Mouse (Mus musculus): ENCODE measurements around the gene Kctd11. TPM values are rescaled to one million over a fixed set of nuclear protein-coding genes. Genes with fewer than 3 reads are reported as not detected.

Kctd11 gene
- polyA plus RNA-seq, 1 experiment from 2014 or later, result 1.0 TPM

DNA sequence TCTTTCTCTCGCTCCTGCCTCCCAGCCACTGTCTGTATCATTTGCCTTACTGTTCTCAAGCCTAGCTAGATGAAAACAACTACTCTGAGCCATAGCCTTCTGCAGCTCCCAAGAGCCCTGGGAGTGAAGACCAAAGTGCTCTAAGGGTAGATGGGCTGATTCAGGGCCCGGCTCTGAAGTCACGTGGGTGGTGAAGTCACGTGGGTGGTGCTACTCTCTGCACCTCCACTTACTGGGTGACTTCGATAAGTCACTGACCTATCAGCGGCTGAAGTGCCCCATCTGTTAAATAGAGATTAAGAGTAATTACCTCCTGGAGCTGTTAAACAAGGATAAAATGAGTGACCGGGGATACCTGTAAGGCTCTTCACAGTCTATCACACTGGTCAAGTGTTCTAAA, 27.2 kb downstream of the Kctd11 start:
- 75% methylated on average over 7 of the region's 7 CpGs for WGBS
- H3K27me3 ChIP-seq (ENCODE audit: control insufficient read depth, insufficient read depth, low read length), result peaks cover 11% of the 10 kb centered on the region
- no peaks in the 10 kb centered on the region for H3K9me3 ChIP-seq (ENCODE audit: control insufficient read depth, low read length)
- H3K4me1 ChIP-seq (ENCODE audit: control insufficient read depth, insufficient read depth, low read length), result no peaks in the 10 kb centered on the region
- no peak overlapping the region for H3K27ac ChIP-seq (replicated peaks; ENCODE audit: low read depth, low read length)
- DNase-seq (no peak), ATAC-seq (ENCODE audit: low FRiP score, low TSS enrichment) (no peak)
- no peak overlapping the region for H3K4me3 ChIP-seq (replicated peaks; ENCODE audit: low read depth, low read length)
- H3K36me3 ChIP-seq (ENCODE audit: control insufficient read depth, insufficient read depth, low read length), result peaks cover 35% of the 10 kb centered on the region
- H3K4me2 ChIP-seq (ENCODE audit: low read length), result no peak overlapping the region
- H3K9ac ChIP-seq (replicated peaks; ENCODE audit: low read length), result no peak overlapping the region

GRCm38 (mm10) chr11:69850754-69851153, 30.5 kb downstream of the Kctd11 start:
- Histone ChIP-seq H3K9ac (replicated peaks; ENCODE audit: low read length) (no peak overlapping the region), H3K9me3 (ENCODE audit: control insufficient read depth, low read length) (no peaks in the 10 kb centered on the region), H3K4me3 (replicated peaks; ENCODE audit: low read depth, low read length) (no peak overlapping the region), H3K4me1 (ENCODE audit: control insufficient read depth, insufficient read depth, low read length) (peaks cover 13% of the 10 kb centered on the region), H3K27me3 (ENCODE audit: control insufficient read depth, insufficient read depth, low read length) (no peaks in the 10 kb centered on the region), H3K27ac (replicated peaks; ENCODE audit: low read depth, low read length) (no peak overlapping the region), H3K4me2 (ENCODE audit: low read length) (no peak overlapping the region), H3K36me3 (ENCODE audit: control insufficient read depth, insufficient read depth, low read length) (peaks cover 47% of the 10 kb centered on the region)
- no peak for DNase-seq
- 77% methylated on average over 8 of the region's 8 CpGs for WGBS
- ATAC-seq (ENCODE audit: low FRiP score, low TSS enrichment), result no peak

DNA sequence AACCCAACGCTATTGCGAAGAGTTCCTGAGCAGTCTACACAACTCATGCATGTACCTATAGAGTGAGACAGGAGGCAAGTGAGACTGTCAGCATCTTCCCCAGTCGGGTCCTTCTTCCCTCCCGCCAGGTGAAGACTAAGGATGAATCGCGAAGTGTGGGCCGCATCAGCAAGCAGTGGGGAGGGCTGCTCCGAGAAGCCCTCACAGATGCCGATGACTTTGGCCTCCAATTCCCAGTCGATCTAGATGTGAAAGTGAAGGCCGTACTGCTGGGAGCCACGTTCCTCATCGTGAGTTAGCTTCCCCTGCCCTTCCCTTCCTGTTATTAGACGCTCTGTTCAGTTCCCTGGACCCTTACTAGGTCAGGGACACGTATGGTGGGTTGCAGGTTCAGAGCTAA, 31.3 kb downstream of the Kctd11 start:
- Histone ChIP-seq H3K9me3 (ENCODE audit: control insufficient read depth, low read length) (no peaks in the 10 kb centered on the region), H3K27ac (replicated peaks; ENCODE audit: low read depth, low read length) (no peak overlapping the region), H3K4me3 (replicated peaks; ENCODE audit: low read depth, low read length) (no peak overlapping the region), H3K36me3 (ENCODE audit: control insufficient read depth, insufficient read depth, low read length) (peaks cover 47% of the 10 kb centered on the region), H3K4me2 (ENCODE audit: low read length) (no peak overlapping the region), H3K4me1 (ENCODE audit: control insufficient read depth, insufficient read depth, low read length) (peaks cover 19% of the 10 kb centered on the region), H3K27me3 (ENCODE audit: control insufficient read depth, insufficient read depth, low read length) (no peaks in the 10 kb centered on the region), H3K9ac (replicated peaks; ENCODE audit: low read length) (no peak overlapping the region)
- DNase-seq, result no peak
- WGBS, result 97% methylated on average over 15 of the region's 15 CpGs
- ATAC-seq (ENCODE audit: low FRiP score, low TSS enrichment), result no peak

GRCm38 (mm10) chr11:69849128-69849527, 32.1 kb downstream of the Kctd11 start:
- 94% methylated on average over 9 of the region's 9 CpGs for WGBS
- Histone ChIP-seq H3K27ac (replicated peaks; ENCODE audit: low read depth, low read length) (no peak overlapping the region), H3K9me3 (ENCODE audit: control insufficient read depth, low read length) (no peaks in the 10 kb centered on the region), H3K4me1 (ENCODE audit: control insufficient read depth, insufficient read depth, low read length) (peaks cover 19% of the 10 kb centered on the region), H3K27me3 (ENCODE audit: control insufficient read depth, insufficient read depth, low read length) (no peaks in the 10 kb centered on the region), H3K9ac (replicated peaks; ENCODE audit: low read length) (no peak overlapping the region), H3K4me2 (ENCODE audit: low read length) (no peak overlapping the region), H3K36me3 (ENCODE audit: control insufficient read depth, insufficient read depth, low read length) (peaks cover 47% of the 10 kb centered on the region), H3K4me3 (replicated peaks; ENCODE audit: low read depth, low read length) (no peak overlapping the region)
- DNase-seq (no peak), ATAC-seq (ENCODE audit: low FRiP score, low TSS enrichment) (no peak)

DNA sequence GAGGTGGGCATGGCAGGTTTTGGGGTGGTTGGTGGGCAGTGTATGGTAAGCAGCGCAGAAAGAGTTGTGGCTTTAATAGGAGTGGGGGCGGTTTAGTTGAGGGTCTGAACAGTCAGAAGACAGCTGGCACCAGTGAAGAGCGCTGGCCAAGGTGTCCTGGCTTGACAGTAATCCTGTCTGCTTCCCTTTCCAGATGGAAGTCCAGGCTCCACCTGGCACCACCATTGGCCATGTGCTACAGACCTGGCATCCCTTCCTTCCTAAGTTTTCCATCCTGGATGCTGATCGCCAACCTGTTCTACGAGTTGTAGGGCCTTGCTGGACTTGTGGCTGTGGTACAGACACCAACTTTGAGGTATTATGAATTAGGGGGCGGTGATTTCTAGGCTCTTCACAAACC, 33.2 kb downstream of the Kctd11 start:
- Histone ChIP-seq H3K27me3 (ENCODE audit: control insufficient read depth, insufficient read depth, low read length) (no peaks in the 10 kb centered on the region), H3K4me1 (ENCODE audit: control insufficient read depth, insufficient read depth, low read length) (peaks cover 19% of the 10 kb centered on the region), H3K9ac (replicated peaks; ENCODE audit: low read length) (no peak overlapping the region; the same call in 1 of the 2 replicates), H3K9me3 (ENCODE audit: control insufficient read depth, low read length) (no peaks in the 10 kb centered on the region), H3K27ac (replicated peaks; ENCODE audit: low read depth, low read length) (no peak overlapping the region), H3K4me2 (ENCODE audit: low read length) (peak overlapping the region; percentile 82), H3K4me3 (replicated peaks; ENCODE audit: low read depth, low read length) (peak overlapping the region; percentile 73), H3K36me3 (ENCODE audit: control insufficient read depth, insufficient read depth, low read length) (peaks cover 47% of the 10 kb centered on the region)
- ATAC-seq (ENCODE audit: low FRiP score, low TSS enrichment) (no peak), DNase-seq (no peak)
- 96% methylated on average over 6 of the region's 6 CpGs for WGBS

DNA sequence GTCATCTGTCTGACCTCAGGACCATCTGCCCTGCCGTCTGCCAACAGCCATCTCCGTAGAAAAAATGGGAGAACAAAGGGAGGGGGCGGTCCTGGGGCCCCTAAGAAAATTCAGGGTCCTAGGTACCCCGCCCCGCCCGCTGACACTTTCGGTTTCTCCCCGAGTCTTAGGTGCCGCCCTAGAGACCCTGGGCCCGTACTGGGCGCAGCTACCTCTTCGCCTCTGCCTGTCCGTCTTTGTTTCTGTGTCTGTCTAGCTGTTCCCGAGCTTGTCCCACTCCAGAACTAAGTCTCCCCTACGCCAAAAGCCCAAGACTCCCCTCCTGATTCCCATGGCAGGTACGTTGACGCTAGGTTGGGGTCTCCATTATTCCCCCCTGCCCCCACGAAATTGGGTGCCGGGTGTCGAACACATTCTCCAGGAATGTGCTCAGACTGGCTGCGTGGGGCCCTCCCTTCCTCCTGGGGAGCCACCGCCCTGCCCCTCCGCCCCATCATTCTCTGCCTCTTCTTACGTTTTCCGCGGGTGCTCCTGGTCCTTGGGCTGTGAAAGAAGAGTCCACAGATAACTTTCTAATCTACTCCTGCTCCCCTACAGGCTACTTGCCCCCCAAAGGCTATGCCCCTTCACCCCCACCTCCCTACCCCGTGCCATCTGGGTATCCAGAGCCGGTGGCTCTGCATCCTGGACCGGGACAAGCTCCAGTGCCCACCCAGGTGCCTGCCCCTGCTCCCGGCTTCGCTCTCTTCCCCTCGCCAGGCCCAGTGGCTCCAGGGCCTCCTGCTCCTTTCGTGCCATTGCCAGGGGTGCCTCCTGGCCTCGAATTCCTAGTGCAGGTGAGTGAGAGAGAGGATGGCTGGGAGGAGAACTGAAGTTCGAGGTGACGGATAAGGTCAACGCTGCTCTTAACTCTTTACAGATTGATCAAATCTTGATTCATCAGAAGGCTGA, 34.2 kb downstream of the Kctd11 start:
- DNase-seq, result peak; percentile 54
- peak overlapping the region; percentile 73 for H3K4me3 ChIP-seq (replicated peaks; ENCODE audit: low read depth, low read length)
- H3K36me3 ChIP-seq (ENCODE audit: control insufficient read depth, insufficient read depth, low read length), result peaks cover 42% of the 10 kb centered on the region
- peak overlapping the region; percentile 94 for H3K27ac ChIP-seq (replicated peaks; ENCODE audit: low read depth, low read length)
- peak overlapping the region; percentile 82 for H3K4me2 ChIP-seq (ENCODE audit: low read length)
- H3K9me3 ChIP-seq (ENCODE audit: control insufficient read depth, low read length), result no peaks in the 10 kb centered on the region
- peak overlapping the region; percentile 90 for H3K9ac ChIP-seq (replicated peaks; ENCODE audit: low read length)
- ATAC-seq (ENCODE audit: low FRiP score, low TSS enrichment), result peak; percentile 53
- no peaks in the 10 kb centered on the region for H3K27me3 ChIP-seq (ENCODE audit: control insufficient read depth, insufficient read depth, low read length)
- H3K4me1 ChIP-seq (ENCODE audit: control insufficient read depth, insufficient read depth, low read length), result peaks cover 19% of the 10 kb centered on the region
- WGBS, result 12% methylated on average over 37 of the region's 37 CpGs

DNA sequence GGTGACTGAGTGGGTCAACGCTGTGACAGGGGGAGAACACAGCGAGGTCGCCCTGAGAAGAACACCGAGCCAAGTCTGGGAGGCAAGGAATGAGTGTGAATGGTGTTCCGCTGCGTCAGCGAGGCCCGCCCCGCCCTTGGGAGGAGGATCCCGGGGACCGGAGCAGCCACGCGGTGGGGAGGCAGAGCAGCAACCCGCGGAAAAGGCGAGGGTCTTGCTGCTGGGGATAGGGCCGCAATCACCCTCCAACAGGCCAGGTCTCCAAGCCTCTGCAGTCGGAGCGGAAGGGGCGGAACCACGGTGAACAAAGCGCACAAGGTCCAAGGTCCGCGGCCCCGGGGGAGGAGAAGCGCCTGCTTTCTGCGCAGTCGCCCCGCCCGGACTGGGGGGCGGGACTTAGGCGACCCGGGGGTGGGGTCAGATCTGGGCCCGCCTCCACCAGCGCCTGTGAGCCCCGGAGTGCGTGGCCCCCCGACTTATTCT, 35.0 kb downstream of the Kctd11 start, which contains the start of gene Plscr3:
Plscr3 (plus strand) TSS at position 179 of the 483 bp plus-strand sequence.
- ATAC-seq (ENCODE audit: low FRiP score, low TSS enrichment), result peak; percentile 92
- Histone ChIP-seq H3K9ac (replicated peaks; ENCODE audit: low read length) (peak within 1 kb of the TSS; percentile 90), H3K4me3 (replicated peaks; ENCODE audit: low read depth, low read length) (peak within 1 kb of the TSS; percentile 73), H3K4me1 (ENCODE audit: control insufficient read depth, insufficient read depth, low read length) (peaks cover 19% of the 10 kb centered on the region), H3K27ac (replicated peaks; ENCODE audit: low read depth, low read length) (peak within 1 kb of the TSS; percentile 94), H3K4me2 (ENCODE audit: low read length) (peak within 1 kb of the TSS; percentile 82), H3K9me3 (ENCODE audit: control insufficient read depth, low read length) (no peaks in the 10 kb centered on the region), H3K36me3 (ENCODE audit: control insufficient read depth, insufficient read depth, low read length) (peaks cover 34% of the 10 kb centered on the region), H3K27me3 (ENCODE audit: control insufficient read depth, insufficient read depth, low read length) (no peaks in the 10 kb centered on the region)
- peak; percentile 97 for DNase-seq
- WGBS, result under 1% methylated on average over 38 of the region's 38 CpGs

- H3K27me3 ChIP-seq (ENCODE audit: control insufficient read depth, insufficient read depth, low read length), result no peaks in the 10 kb centered on the region
- WGBS, result 0% methylated on average over 7 of the region's 7 CpGs
- no peak for DNase-seq
- H3K4me3 ChIP-seq (replicated peaks; ENCODE audit: low read depth, low read length), result peak overlapping the region; percentile 94
- no peak for ATAC-seq (ENCODE audit: low FRiP score, low TSS enrichment)
- peak overlapping the region; percentile 99 for H3K4me2 ChIP-seq (ENCODE audit: low read length)
- H3K4me1 ChIP-seq (ENCODE audit: control insufficient read depth, insufficient read depth, low read length), result peaks cover 31% of the 10 kb centered on the region
- peak overlapping the region; percentile 57 for H3K9ac ChIP-seq (replicated peaks; ENCODE audit: low read length)
- peak overlapping the region; percentile 96 for H3K27ac ChIP-seq (replicated peaks; ENCODE audit: low read depth, low read length)
- peaks cover 3% of the 10 kb centered on the region for H3K36me3 ChIP-seq (ENCODE audit: control insufficient read depth, insufficient read depth, low read length)
- no peaks in the 10 kb centered on the region for H3K9me3 ChIP-seq (ENCODE audit: control insufficient read depth, low read length)
Observed at GRCm38 (mm10) chr11:69838714-69839104, 42.5 kb downstream of the Kctd11 start.
